Mouse (Mus musculus) intestine, postnatal 0 days (tissue): ENCODE measurements around the gene Tjp3. TPM values are rescaled to one million over a fixed set of nuclear protein-coding genes. Genes with fewer than 3 reads are reported as not detected.

Source experiments
- ATAC-seq: fragments of 200-750 bp; cut with Nextera tagmentation; 2 replicates; pipeline ENCODE4 v1.8.0; 2017; ENCODE audit warnings: mild to moderate bottlenecking, moderate TSS enrichment, moderate library complexity
- H3K27ac ChIP-seq: fragments of 300-500 bp; sonication (generic); 2 replicates; pipeline ENCODE4 v1.5.1; 2014; ENCODE audit warnings: mild to moderate bottlenecking, low read depth, low read length, moderate library complexity
- H3K27me3 ChIP-seq: fragments of 300-500 bp; sonication (generic); replicated peaks from 2 replicates; pipeline ENCODE4 v1.6.1; 2014; ENCODE audit warnings: low read length, mixed read lengths; ENCODE audit not compliant: control insufficient read depth, insufficient read depth
- H3K36me3 ChIP-seq: fragments of 300-500 bp; sonication (generic); 2 replicates; pipeline ENCODE4 v1.6.1; 2014; ENCODE audit warnings: mild to moderate bottlenecking, moderate library complexity; ENCODE audit not compliant: control insufficient read depth, insufficient read depth
- H3K4me1 ChIP-seq: fragments of 300-500 bp; sonication (generic); replicated peaks from 2 replicates; pipeline ENCODE4 v1.6.1; 2014; ENCODE audit warnings: antibody characterized with exemption, low read length, mixed read lengths; ENCODE audit not compliant: control insufficient read depth, insufficient read depth
- H3K4me2 ChIP-seq: fragments of 300-500 bp; sonication (generic); replicated peaks from 2 replicates; pipeline ENCODE4 v1.6.1; 2014; ENCODE audit warnings: low read depth, mild to moderate bottlenecking, moderate library complexity
- H3K4me3 ChIP-seq: fragments of 300-500 bp; sonication (generic); 2 replicates; pipeline ENCODE4 v1.5.1; 2014; ENCODE audit warnings: low read depth, low read length
- H3K9ac ChIP-seq: fragments of 300-500 bp; sonication (generic); 2 replicates; pipeline ENCODE4 v1.6.1; 2014; ENCODE audit warnings: mild to moderate bottlenecking, low read depth, low read length
- H3K9me3 ChIP-seq: fragments of 300-500 bp; sonication (generic); 2 replicates; pipeline ENCODE4 v1.6.1; 2016; ENCODE audit warnings: mixed run types; ENCODE audit not compliant: control insufficient read depth
- CTCF ChIP-seq: sonication (generic); IDR thresholded peaks from 2 replicates; pipeline ENCODE4 v1.5.1; 2016; ENCODE audit warnings: low read depth, mild to moderate bottlenecking, control low read depth, antibody characterized with exemption, moderate library complexity
- WGBS: fragments of 180-500 bp; shearing (Covaris S2); extraction: QIAGEN DNeasy Blood & Tissue Kit; methylation state at CpG from one replicate; pipeline ENCODE4 v1.1.7; 2014; 5-methylcytosine and 5-hydroxymethylcytosine counted together
- polyA plus RNA-seq: library from polyadenylated mRNA; unstranded; fragments of >200 nt; fragmentation: Nextera tagmentation; extraction: Ambion mirVana; gene quantifications from 2 replicates; pipeline ENCODE4 v1.2.1, GENCODE M21; 2015

Gene Tjp3
- polyA plus RNA-seq, 1 experiment from 2014 or later, result 43.4 TPM

GRCm38 (mm10) chr10:81268056-81268455, 23.3 kb downstream of the Tjp3 start:
- Histone ChIP-seq H3K27ac (peak overlapping the region; percentile 54), H3K4me1 (0 out of 2 replicates have a peak, but pooled peaks cover 4% of the 10 kb centered on the region)
- WGBS, result 2% methylated on average over 23 of the region's 23 CpGs

GRCm38 (mm10) chr10:81266211-81267105, 24.9 kb downstream of the Tjp3 start, which contains the start of the genes Mrpl54 and Apba3:
Mrpl54 (minus strand) TSS chr10:81266934.
Apba3 (plus strand) TSS chr10:81266960.
- Histone ChIP-seq H3K36me3 (peaks cover 39% of the 10 kb centered on the region), H3K4me2 (peak within 1 kb of the TSS; percentile 65), H3K4me1 (0 out of 2 replicates have a peak, but pooled peaks cover 4% of the 10 kb centered on the region), H3K4me3 (peak within 1 kb of the TSS; percentile 54), H3K9me3 (no peaks in the 10 kb centered on the region), H3K9ac (peak within 1 kb of the TSS; percentile 53), H3K27ac (peak within 1 kb of the TSS; percentile 43; the same call in 1 of the 2 replicates), H3K27me3 (no peaks in the 10 kb centered on the region)
- under 1% methylated on average over 48 of the region's 48 CpGs for WGBS
- peak; percentile 89 for ATAC-seq
- TF ChIP-seq CTCF, result no peak

More at GRCm38 (mm10) chr10:81268056-81268455, 23.3 kb downstream of the Tjp3 start:
- no peaks in the 10 kb centered on the region for H3K27me3 ChIP-seq
- TF ChIP-seq CTCF, result no peak
- peak overlapping the region; percentile 59 for H3K9ac ChIP-seq
- peaks cover 48% of the 10 kb centered on the region for H3K36me3 ChIP-seq
- ATAC-seq, result peak; percentile 47
- H3K4me2 ChIP-seq, result peak overlapping the region; percentile 67
- peak overlapping the region; percentile 49 for H3K4me3 ChIP-seq
- no peaks in the 10 kb centered on the region for H3K9me3 ChIP-seq

GRCm38 (mm10) chr10:81265540-81265939, 25.8 kb downstream of the Tjp3 start:
- no peak for TF ChIP-seq CTCF
- Histone ChIP-seq H3K27me3 (no peaks in the 10 kb centered on the region), H3K4me1 (0 out of 2 replicates have a peak, but pooled peaks cover 4% of the 10 kb centered on the region), H3K9ac (peak overlapping the region; percentile 23; the same call in 1 of the 2 replicates), H3K9me3 (peaks cover under 1% of the 10 kb centered on the region; the same call in 1 of the 2 replicates), H3K27ac (no peak overlapping the region), H3K36me3 (peaks cover 31% of the 10 kb centered on the region), H3K4me3 (no peak overlapping the region), H3K4me2 (peak overlapping the region; percentile 65)
- WGBS, result 95% methylated on average over 8 of the region's 8 CpGs
- ATAC-seq, result no peak

GRCm38 (mm10) chr10:81261025-81261424, 30.4 kb downstream of the Tjp3 start:
- Histone ChIP-seq H3K9ac (no peak overlapping the region), H3K4me3 (no peak overlapping the region), H3K4me1 (no peaks in the 10 kb centered on the region), H3K27me3 (peaks cover 19% of the 10 kb centered on the region), H3K27ac (no peak overlapping the region), H3K36me3 (peaks cover 28% of the 10 kb centered on the region), H3K4me2 (no peak overlapping the region), H3K9me3 (peaks cover 3% of the 10 kb centered on the region; the same call in 1 of the 2 replicates)
- no peak for TF ChIP-seq CTCF
- WGBS, result 84% methylated on average over 4 of the region's 4 CpGs
- ATAC-seq, result no peak

- no peaks in the 10 kb centered on the region for H3K4me1 ChIP-seq
- H3K9me3 ChIP-seq, result peaks cover 3% of the 10 kb centered on the region; the same call in 1 of the 2 replicates
- no peak overlapping the region for H3K4me3 ChIP-seq
- no peak overlapping the region for H3K4me2 ChIP-seq
- ATAC-seq, result no peak
- H3K36me3 ChIP-seq, result peaks cover 19% of the 10 kb centered on the region
- no peak overlapping the region for H3K27ac ChIP-seq
- no peak overlapping the region for H3K9ac ChIP-seq
- 37% methylated on average over 21 of the region's 21 CpGs for WGBS
- peaks cover 26% of the 10 kb centered on the region for H3K27me3 ChIP-seq
- TF ChIP-seq CTCF, result no peak
Observed at GRCm38 (mm10) chr10:81259225-81259884, 32.0 kb downstream of the Tjp3 start.
